Mouse (Mus musculus): ENCODE data around the gene Polr2g. TPM values are rescaled to one million over a fixed set of nuclear protein-coding genes. Genes with fewer than 3 reads are reported as not detected.

Gene Polr2g
- total and polyA plus RNA-seq, 2 experiments: 13.2 to 26.6 TPM

DNA sequence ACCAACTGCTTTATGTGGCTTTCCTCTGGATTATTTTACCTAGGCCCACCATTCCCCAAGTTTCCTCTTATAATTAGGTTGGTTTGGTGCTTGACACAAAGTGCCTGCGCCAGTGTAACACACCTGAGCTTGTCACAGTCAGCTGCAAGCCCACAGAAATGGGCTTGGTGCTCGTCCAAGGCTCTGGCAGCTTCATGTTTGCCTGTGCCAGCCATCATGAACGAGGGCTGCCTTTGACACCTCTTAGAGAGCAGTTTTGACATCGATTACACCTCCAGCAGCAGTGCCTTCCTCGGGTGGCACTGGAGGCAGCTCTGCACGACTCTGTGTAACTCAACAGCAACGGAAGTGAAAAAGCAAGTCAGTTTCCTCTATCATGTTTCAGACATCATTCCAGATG, 8.2 kb downstream of the Polr2g start:
- Histone ChIP-seq H3K4me1 (ENCODE audit: control insufficient read depth, insufficient read depth, low read length) (peaks cover 3% of the 10 kb centered on the region; the same call in 1 of the 2 replicates), H3K9ac (ENCODE audit: low read depth, low read length) (no peak overlapping the region), H3K79me2 (ENCODE audit: control insufficient read depth, insufficient read depth, low read length) (no peaks in the 10 kb centered on the region), H3K27me3 (ENCODE audit: control insufficient read depth, insufficient read depth, low read length) (no peaks in the 10 kb centered on the region), H3K36me3 (ENCODE audit: control insufficient read depth, insufficient read depth, low read length) (peaks cover 10% of the 10 kb centered on the region; the same call in 1 of the 2 replicates), H3K4me3 (ENCODE audit: insufficient read depth, low read depth, low read length) (no peak overlapping the region), H3K27ac (replicated peaks; ENCODE audit: insufficient read depth, low read depth, low read length) (no peak overlapping the region)
- no peak for DNase-seq (ENCODE audit: extremely low read depth, low read depth, low spot score)
- TF ChIP-seq POLR2A (IDR thresholded peaks at IDR 0.05; ENCODE audit: extremely low read depth, insufficient read depth, low read length) (no peak), CTCF (IDR thresholded peaks at IDR 0.05; ENCODE audit: low read depth, low read length) (no peak)
- WGBS: 80% methylated on average over 7 of the region's 7 CpGs

- no peak overlapping the region for H3K4me3 ChIP-seq (ENCODE audit: insufficient read depth, low read depth, low read length)
- no peaks in the 10 kb centered on the region for H3K27me3 ChIP-seq (ENCODE audit: control insufficient read depth, insufficient read depth, low read length)
- 63% methylated on average over 1 of the region's 1 CpGs for WGBS
- no peaks in the 10 kb centered on the region for H3K79me2 ChIP-seq (ENCODE audit: control insufficient read depth, insufficient read depth, low read length)
- no peak overlapping the region for H3K27ac ChIP-seq (replicated peaks; ENCODE audit: insufficient read depth, low read depth, low read length)
- DNase-seq (ENCODE audit: extremely low read depth, low read depth, low spot score): no peak
- H3K4me1 ChIP-seq (ENCODE audit: control insufficient read depth, insufficient read depth, low read length): peaks cover 3% of the 10 kb centered on the region; the same call in 1 of the 2 replicates
- H3K9ac ChIP-seq (ENCODE audit: low read depth, low read length): no peak overlapping the region
- TF ChIP-seq CTCF (IDR thresholded peaks at IDR 0.05; ENCODE audit: low read depth, low read length) (no peak), POLR2A (IDR thresholded peaks at IDR 0.05; ENCODE audit: extremely low read depth, insufficient read depth, low read length) (no peak)
- H3K36me3 ChIP-seq (ENCODE audit: control insufficient read depth, insufficient read depth, low read length): peaks cover 6% of the 10 kb centered on the region; the same call in 1 of the 2 replicates
These were observed 9.2 kb downstream of the Polr2g start for GRCm38 (mm10) chr19:8789171-8789570.

DNA sequence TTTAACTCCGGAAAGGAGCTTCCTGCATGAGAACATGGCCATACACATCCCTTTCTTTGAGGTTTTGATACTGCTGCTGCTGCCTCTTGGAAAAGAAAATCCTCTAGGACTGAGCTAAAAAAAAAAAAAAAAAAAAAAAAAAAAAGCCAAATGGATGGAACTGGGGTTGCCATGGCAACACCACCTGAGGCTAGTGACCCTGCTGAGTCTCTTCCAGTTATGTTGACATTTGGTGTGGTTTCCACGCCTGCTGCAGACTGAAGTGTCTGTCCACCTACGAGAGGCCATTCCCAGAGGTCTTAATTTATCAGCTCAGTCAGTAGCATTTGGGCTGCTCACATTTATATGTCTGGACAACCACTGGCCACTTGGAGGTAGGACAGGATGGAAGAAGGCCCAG, 9.9 kb downstream of the Polr2g start:
- Histone ChIP-seq H3K4me3 (ENCODE audit: insufficient read depth, low read depth, low read length) (no peak overlapping the region), H3K9ac (ENCODE audit: low read depth, low read length) (no peak overlapping the region), H3K4me1 (ENCODE audit: control insufficient read depth, insufficient read depth, low read length) (peaks cover 3% of the 10 kb centered on the region; the same call in 1 of the 2 replicates), H3K79me2 (ENCODE audit: control insufficient read depth, insufficient read depth, low read length) (no peaks in the 10 kb centered on the region), H3K36me3 (ENCODE audit: control insufficient read depth, insufficient read depth, low read length) (peaks cover 5% of the 10 kb centered on the region; the same call in 1 of the 2 replicates), H3K27ac (replicated peaks; ENCODE audit: insufficient read depth, low read depth, low read length) (no peak overlapping the region), H3K27me3 (ENCODE audit: control insufficient read depth, insufficient read depth, low read length) (no peaks in the 10 kb centered on the region)
- TF ChIP-seq POLR2A (IDR thresholded peaks at IDR 0.05; ENCODE audit: extremely low read depth, insufficient read depth, low read length): no peak
- TF ChIP-seq CTCF (IDR thresholded peaks at IDR 0.05; ENCODE audit: low read depth, low read length): no peak
- whole genome bisulfite sequencing: 34% methylated on average over 3 of the region's 3 CpGs
- DNase-seq (ENCODE audit: extremely low read depth, low read depth, low spot score): no peak

DNA sequence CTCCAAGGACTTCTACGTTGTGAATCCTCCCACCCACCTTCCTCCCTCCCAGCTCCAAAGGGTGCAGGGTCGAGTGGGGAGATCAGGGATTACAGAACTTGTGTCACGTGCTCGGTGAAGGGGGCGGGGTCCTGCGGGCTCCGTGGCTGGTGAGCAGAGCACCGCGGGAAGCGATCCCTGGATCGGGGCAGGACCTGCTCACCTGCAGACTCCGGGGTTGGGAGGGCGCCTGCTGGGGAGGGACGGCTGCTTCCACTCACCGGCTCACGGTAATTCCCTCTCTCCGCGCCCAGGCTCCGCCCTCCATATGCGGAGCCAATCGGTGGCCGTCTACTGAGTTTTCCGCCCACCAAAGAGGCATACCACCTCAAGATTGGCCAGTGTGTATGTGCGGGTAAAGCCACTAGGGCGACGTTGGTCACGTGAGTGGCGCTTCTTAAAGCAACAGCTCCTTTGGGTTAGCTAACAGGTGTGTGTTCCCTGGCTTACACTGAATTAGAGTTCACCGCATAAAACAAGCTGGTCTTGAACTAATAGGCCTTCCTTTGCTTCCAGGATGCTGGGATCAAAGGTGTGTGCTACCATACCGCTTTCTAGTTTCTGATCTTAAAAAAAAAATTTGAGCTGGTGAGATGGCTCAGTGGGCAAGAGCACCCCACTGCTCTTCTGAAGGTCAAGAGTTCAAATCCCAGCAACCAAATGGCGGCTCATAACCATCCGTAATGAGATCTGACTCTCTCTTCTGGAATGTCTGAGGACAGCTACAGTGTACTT, 12.2 kb downstream of the Polr2g start, which contains the start of gene Taf6l:
Gene Taf6l, minus strand, starts transcription at position 410 of the 774 bp plus-strand sequence.
- peak within 1 kb of the TSS; percentile 76 for H3K9ac ChIP-seq (ENCODE audit: low read depth, low read length)
- no peaks in the 10 kb centered on the region for H3K27me3 ChIP-seq (ENCODE audit: control insufficient read depth, insufficient read depth, low read length)
- peaks cover 3% of the 10 kb centered on the region; the same call in 1 of the 2 replicates for H3K4me1 ChIP-seq (ENCODE audit: control insufficient read depth, insufficient read depth, low read length)
- no peaks in the 10 kb centered on the region for H3K79me2 ChIP-seq (ENCODE audit: control insufficient read depth, insufficient read depth, low read length)
- peak; percentile 97 for DNase-seq (ENCODE audit: extremely low read depth, low read depth, low spot score)
- peak within 1 kb of the TSS; percentile 66 for H3K4me3 ChIP-seq (ENCODE audit: insufficient read depth, low read depth, low read length)
- no peak for TF ChIP-seq POLR2A (IDR thresholded peaks at IDR 0.05; ENCODE audit: extremely low read depth, insufficient read depth, low read length)
- peak; percentile 19; the same call in 1 of the 2 replicates for TF ChIP-seq CTCF (IDR thresholded peaks at IDR 0.05; ENCODE audit: low read depth, low read length)
- WGBS: 2% methylated on average over 32 of the region's 32 CpGs
- H3K27ac ChIP-seq (replicated peaks; ENCODE audit: insufficient read depth, low read depth, low read length): peak within 1 kb of the TSS; percentile 51
- H3K36me3 ChIP-seq (ENCODE audit: control insufficient read depth, insufficient read depth, low read length): no peaks in the 10 kb centered on the region

GRCm38 (mm10) chr19:8774951-8775421, 23.4 kb downstream of the Polr2g start:
- peaks cover 16% of the 10 kb centered on the region; the same call in 1 of the 2 replicates for H3K79me2 ChIP-seq (ENCODE audit: control insufficient read depth, insufficient read depth, low read length)
- TF ChIP-seq CTCF (IDR thresholded peaks at IDR 0.05; ENCODE audit: low read depth, low read length) (no peak), POLR2A (IDR thresholded peaks at IDR 0.05; ENCODE audit: extremely low read depth, insufficient read depth, low read length) (no peak)
- peaks cover 20% of the 10 kb centered on the region for H3K4me1 ChIP-seq (ENCODE audit: control insufficient read depth, insufficient read depth, low read length)
- no peaks in the 10 kb centered on the region for H3K27me3 ChIP-seq (ENCODE audit: control insufficient read depth, insufficient read depth, low read length)
- peak overlapping the region; percentile 91 for H3K27ac ChIP-seq (replicated peaks; ENCODE audit: insufficient read depth, low read depth, low read length)
- WGBS: 2% methylated on average over 20 of the region's 20 CpGs
- peak overlapping the region; percentile 98 for H3K4me3 ChIP-seq (ENCODE audit: insufficient read depth, low read depth, low read length)
- H3K9ac ChIP-seq (ENCODE audit: low read depth, low read length): peak overlapping the region; percentile 95
- H3K36me3 ChIP-seq (ENCODE audit: control insufficient read depth, insufficient read depth, low read length): peaks cover 4% of the 10 kb centered on the region; the same call in 1 of the 2 replicates
- no peak for DNase-seq (ENCODE audit: extremely low read depth, low read depth, low spot score)
